Mouse (Mus musculus) hindbrain, embryonic 10.5 days (tissue): ENCODE results near the gene Itpka. TPM values are rescaled to one million over a fixed set of nuclear protein-coding genes. Genes with fewer than 3 reads are reported as not detected.
"Not testable (repeated sequence)": the region's sequence is repeated elsewhere in the genome, so short reads cannot be mapped to it uniquely, and the experiment has no call there.

ENCODE experiments used
- DNase-seq: peaks from one replicate; pipeline ENCODE4 v3.0.0-alpha.2; 2017; ENCODE audit warnings: low spot score
- H3K27ac ChIP-seq: fragments of 300-500 bp; sonication (generic); 2 replicates; pipeline ENCODE4 v1.5.1; 2016; ENCODE audit warnings: mild to moderate bottlenecking, moderate library complexity
- H3K27me3 ChIP-seq: fragments of 300-500 bp; sonication (generic); 2 replicates; pipeline ENCODE4 v1.6.1; 2016; ENCODE audit warnings: mild to moderate bottlenecking; ENCODE audit not compliant: poor library complexity, insufficient read depth, severe bottlenecking
- H3K36me3 ChIP-seq: fragments of 300-500 bp; sonication (generic); 2 replicates; pipeline ENCODE4 v1.6.1; 2016; ENCODE audit warnings: mild to moderate bottlenecking, moderate library complexity
- H3K4me1 ChIP-seq: fragments of 300-500 bp; sonication (generic); replicated peaks from 2 replicates; pipeline ENCODE4 v1.6.1; 2016; ENCODE audit warnings: mild to moderate bottlenecking
- H3K4me3 ChIP-seq: fragments of 300-500 bp; sonication (generic); 2 replicates; pipeline ENCODE4 v1.5.1; 2016; ENCODE audit warnings: mild to moderate bottlenecking, moderate library complexity
- H3K9me3 ChIP-seq: fragments of 300-500 bp; sonication (generic); 2 replicates; pipeline ENCODE4 v1.6.1; 2016; ENCODE audit warnings: mild to moderate bottlenecking, moderate library complexity
- WGBS: fragments of 180-500 bp; shearing (Covaris S2); methylation state at CpG from one replicate; pipeline ENCODE4 v1.1.7; 2016; 5-methylcytosine and 5-hydroxymethylcytosine counted together
- polyA plus RNA-seq: library from polyadenylated mRNA; unstranded; fragments of >200 nt; fragmentation: Nextera tagmentation; extraction: Ambion mirVana; gene quantifications from 2 replicates; pipeline ENCODE4 v1.2.1, GENCODE M21; 2016

The Itpka gene
- 1.0 and 1.2 TPM in 2 replicates for polyA plus RNA-seq

- peak within 1 kb of the TSS; percentile 91 for H3K27ac ChIP-seq
- peaks cover 54% of the 10 kb centered on the region for H3K4me1 ChIP-seq
- H3K27me3 ChIP-seq, result peaks cover 83% of the 10 kb centered on the region
- no peaks in the 10 kb centered on the region for H3K36me3 ChIP-seq
- H3K9me3 ChIP-seq, result no peaks in the 10 kb centered on the region
- H3K4me3 ChIP-seq, result peak within 1 kb of the TSS; percentile 66
- peak; percentile 83 for DNase-seq
- under 1% methylated on average over 53 of the region's 53 CpGs for WGBS
These were observed at the start of gene Itpka for GRCm38 (mm10) chr2:119741581-119742411. Gene Itpka (plus strand): TSS chr2:119742337.

- Histone ChIP-seq H3K9me3 (no peaks in the 10 kb centered on the region), H3K4me3 (no peak overlapping the region), H3K36me3 (peaks cover 46% of the 10 kb centered on the region), H3K27ac (no peak overlapping the region), H3K4me1 (no peaks in the 10 kb centered on the region), H3K27me3 (no peaks in the 10 kb centered on the region)
- 94% methylated on average over 2 of the region's 2 CpGs for WGBS
- no peak for DNase-seq
These were observed 47.3 kb upstream of the Itpka start for GRCm38 (mm10) chr2:119694826-119695225.

- 87% methylated on average over 1 of the region's 1 CpGs for WGBS
- no peaks in the 10 kb centered on the region for H3K4me1 ChIP-seq
- DNase-seq, result no peak
- H3K27me3 ChIP-seq, result no peaks in the 10 kb centered on the region
- no peak overlapping the region for H3K27ac ChIP-seq
- H3K9me3 ChIP-seq, result no peaks in the 10 kb centered on the region
- no peak overlapping the region for H3K4me3 ChIP-seq
- peaks cover 58% of the 10 kb centered on the region for H3K36me3 ChIP-seq
These were observed 46.0 kb upstream of the Itpka start for GRCm38 (mm10) chr2:119696111-119696510.

- H3K27me3 ChIP-seq, result no peaks in the 10 kb centered on the region
- WGBS, result 86% methylated on average over 2 of the region's 2 CpGs
- H3K4me3 ChIP-seq, result no peak overlapping the region
- H3K9me3 ChIP-seq, result no peaks in the 10 kb centered on the region
- H3K27ac ChIP-seq, result no peak overlapping the region
- peaks cover 64% of the 10 kb centered on the region for H3K36me3 ChIP-seq
- DNase-seq, result no peak
- H3K4me1 ChIP-seq, result no peaks in the 10 kb centered on the region
These were observed 43.7 kb upstream of the Itpka start for GRCm38 (mm10) chr2:119698472-119698871.

- Histone ChIP-seq H3K36me3 (peaks cover 65% of the 10 kb centered on the region), H3K27ac (no peak overlapping the region), H3K4me3 (no peak overlapping the region), H3K27me3 (no peaks in the 10 kb centered on the region), H3K9me3 (no peaks in the 10 kb centered on the region), H3K4me1 (no peaks in the 10 kb centered on the region)
- 97% methylated on average over 3 of the region's 3 CpGs for WGBS
- no peak for DNase-seq
These were observed 42.2 kb upstream of the Itpka start for GRCm38 (mm10) chr2:119699962-119700361.

- H3K27ac ChIP-seq, result no peak overlapping the region
- no peak for DNase-seq
- no peaks in the 10 kb centered on the region for H3K9me3 ChIP-seq
- peaks cover 79% of the 10 kb centered on the region for H3K36me3 ChIP-seq
- WGBS, result 96% methylated on average over 2 of the region's 2 CpGs
- no peaks in the 10 kb centered on the region for H3K27me3 ChIP-seq
- H3K4me3 ChIP-seq, result no peak overlapping the region
- no peaks in the 10 kb centered on the region for H3K4me1 ChIP-seq
These were observed 39.0 kb upstream of the Itpka start for GRCm38 (mm10) chr2:119703171-119703570.

- DNase-seq, result no peak
- H3K27ac ChIP-seq, result no peak overlapping the region
- H3K4me1 ChIP-seq, result no peaks in the 10 kb centered on the region
- no peak overlapping the region for H3K4me3 ChIP-seq
- no peaks in the 10 kb centered on the region for H3K27me3 ChIP-seq
- peaks cover 96% of the 10 kb centered on the region for H3K36me3 ChIP-seq
- 86% methylated on average over 3 of the region's 3 CpGs for WGBS
- H3K9me3 ChIP-seq, result no peaks in the 10 kb centered on the region
These were observed 34.5 kb upstream of the Itpka start for GRCm38 (mm10) chr2:119707676-119708075.

GRCm38 (mm10) chr2:119710011-119710410 is 32.1 kb upstream of the Itpka start:
- no peaks in the 10 kb centered on the region for H3K27me3 ChIP-seq
- no peaks in the 10 kb centered on the region for H3K4me1 ChIP-seq
- 91% methylated on average over 3 of the region's 3 CpGs for WGBS
- no peak overlapping the region for H3K27ac ChIP-seq
- no peaks in the 10 kb centered on the region for H3K9me3 ChIP-seq
- no peak overlapping the region for H3K4me3 ChIP-seq
- peaks cover 96% of the 10 kb centered on the region for H3K36me3 ChIP-seq
- DNase-seq, result no peak

- not testable (repeated sequence) for H3K9me3 ChIP-seq, H3K27ac ChIP-seq, H3K4me1 ChIP-seq, DNase-seq, H3K4me3 ChIP-seq, H3K27me3 ChIP-seq
- WGBS, result 95% methylated on average over 2 of the region's 2 CpGs
- H3K36me3 ChIP-seq, result peaks cover 99% of the 10 kb centered on the region
These were observed 26.3 kb upstream of the Itpka start for GRCm38 (mm10) chr2:119715868-119716267.

- no peaks in the 10 kb centered on the region for H3K9me3 ChIP-seq
- H3K4me1 ChIP-seq, result no peaks in the 10 kb centered on the region
- no peaks in the 10 kb centered on the region for H3K27me3 ChIP-seq
- no peak for DNase-seq
- WGBS, result 97% methylated on average over 8 of the region's 8 CpGs
- no peak overlapping the region for H3K4me3 ChIP-seq
- H3K27ac ChIP-seq, result no peak overlapping the region
- peaks cover 98% of the 10 kb centered on the region for H3K36me3 ChIP-seq
These were observed 21.1 kb upstream of the Itpka start for GRCm38 (mm10) chr2:119721070-119721469.

GRCm38 (mm10) chr2:119727762-119728416 is 14.2 kb upstream of the Itpka start:
- H3K9me3 ChIP-seq, result no peaks in the 10 kb centered on the region
- no peak for DNase-seq
- H3K27me3 ChIP-seq, result no peaks in the 10 kb centered on the region
- peaks cover 98% of the 10 kb centered on the region for H3K36me3 ChIP-seq
- H3K4me1 ChIP-seq, result no peaks in the 10 kb centered on the region
- 87% methylated on average over 3 of the region's 3 CpGs for WGBS
- no peak overlapping the region for H3K27ac ChIP-seq
- H3K4me3 ChIP-seq, result no peak overlapping the region

- H3K36me3 ChIP-seq, result peaks cover 100% of the 10 kb centered on the region
- DNase-seq, result no peak
- H3K4me1 ChIP-seq, result no peaks in the 10 kb centered on the region
- peaks cover 5% of the 10 kb centered on the region for H3K27me3 ChIP-seq
- no peak overlapping the region for H3K27ac ChIP-seq
- 93% methylated on average over 4 of the region's 4 CpGs for WGBS
- H3K9me3 ChIP-seq, result no peaks in the 10 kb centered on the region
- H3K4me3 ChIP-seq, result no peak overlapping the region
These were observed 11.4 kb upstream of the Itpka start for GRCm38 (mm10) chr2:119730735-119731134.

GRCm38 (mm10) chr2:119737124-119737523 is 5.0 kb upstream of the Itpka start:
- Histone ChIP-seq H3K36me3 (peaks cover 41% of the 10 kb centered on the region), H3K27me3 (peaks cover 50% of the 10 kb centered on the region), H3K9me3 (no peaks in the 10 kb centered on the region), H3K27ac (no peak overlapping the region), H3K4me3 (no peak overlapping the region), H3K4me1 (peaks cover 24% of the 10 kb centered on the region)
- WGBS, result 23% methylated on average over 12 of the region's 12 CpGs
- DNase-seq, result no peak
